Mouse (Mus musculus) midbrain, embryonic 16.5 days (tissue): Measurements from ENCODE around the gene Foxp2. TPM values are rescaled to one million over a fixed set of nuclear protein-coding genes. Genes with fewer than 3 reads are reported as not detected.

Experiments
- ATAC-seq: fragments of 200-750 bp; cut with Nextera tagmentation; 2 replicates; pipeline ENCODE4 v1.8.0; 2017; ENCODE audit warnings: moderate TSS enrichment
- H3K27ac ChIP-seq: fragments of 300-500 bp; sonication (generic); 2 replicates; pipeline ENCODE4 v1.5.1; 2014; ENCODE audit warnings: mild to moderate bottlenecking, low read length, mixed read lengths
- H3K27me3 ChIP-seq: fragments of 300-500 bp; sonication (generic); 2 replicates; pipeline ENCODE4 v1.6.1; 2014; ENCODE audit warnings: low read depth, low read length, mixed read lengths; ENCODE audit not compliant: control insufficient read depth, insufficient read depth
- H3K36me3 ChIP-seq: fragments of 300-500 bp; sonication (generic); 2 replicates; pipeline ENCODE4 v1.6.1; 2014; ENCODE audit warnings: mild to moderate bottlenecking, low read length, moderate library complexity, mixed read lengths; ENCODE audit not compliant: control insufficient read depth, insufficient read depth
- H3K4me1 ChIP-seq: fragments of 300-500 bp; sonication (generic); 2 replicates; pipeline ENCODE4 v1.6.1; 2014; ENCODE audit warnings: mild to moderate bottlenecking, low read length, mixed read lengths; ENCODE audit not compliant: control insufficient read depth, insufficient read depth
- H3K4me2 ChIP-seq: fragments of 300-500 bp; sonication (generic); 2 replicates; pipeline ENCODE4 v1.6.1; 2014; ENCODE audit warnings: mild to moderate bottlenecking, low read length, mixed read lengths
- H3K4me3 ChIP-seq: fragments of 300-500 bp; sonication (generic); 2 replicates; pipeline ENCODE4 v1.5.1; 2014; ENCODE audit warnings: low read depth, mild to moderate bottlenecking, low read length, moderate library complexity, mixed read lengths
- H3K9ac ChIP-seq: fragments of 300-500 bp; sonication (generic); 2 replicates; pipeline ENCODE4 v1.6.1; 2014; ENCODE audit warnings: low read depth, low read length, mixed read lengths
- H3K9me3 ChIP-seq: fragments of 300-500 bp; sonication (generic); replicated peaks from 2 replicates; pipeline ENCODE4 v1.6.1; 2014; ENCODE audit warnings: mild to moderate bottlenecking, low read length, mixed read lengths; ENCODE audit not compliant: control insufficient read depth, poor library complexity, severe bottlenecking
- WGBS: fragments of 180-500 bp; shearing (Covaris S2); extraction: QIAGEN DNeasy Blood & Tissue Kit; methylation state at CpG from one replicate; pipeline ENCODE4 v1.1.7; 2014; 5-methylcytosine and 5-hydroxymethylcytosine counted together
- polyA plus RNA-seq: library from polyadenylated mRNA; unstranded; fragments of >200 nt; fragmentation: Nextera tagmentation; extraction: Ambion mirVana; gene quantifications from 2 replicates; pipeline ENCODE4 v1.2.1, GENCODE M21; 2015

The Foxp2 gene
- polyA plus RNA-seq, 1 experiment from 2014 or later = 93.0 TPM

DNA sequence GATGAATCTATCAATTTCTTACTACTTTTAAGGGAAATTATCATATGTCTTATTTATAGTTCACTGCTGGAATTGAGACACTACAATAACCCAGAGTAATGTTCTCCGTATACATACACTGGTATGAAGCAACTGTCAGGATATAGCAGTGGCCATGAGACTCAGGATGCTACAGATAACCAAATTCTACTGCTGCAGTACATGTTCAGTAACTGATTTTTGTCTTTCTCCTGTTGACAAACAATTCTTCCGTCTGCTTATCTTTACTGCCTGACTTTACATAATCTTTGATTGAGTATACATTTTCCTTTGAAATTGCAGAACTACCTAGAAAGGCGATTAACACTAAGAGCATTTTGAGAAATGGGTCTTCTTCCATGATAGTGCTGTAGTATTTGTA, 127.3 kb downstream of the Foxp2 start:
- Histone ChIP-seq H3K9me3 (no peaks in the 10 kb centered on the region), H3K27ac (no peak overlapping the region), H3K4me1 (no peaks in the 10 kb centered on the region), H3K36me3 (no peaks in the 10 kb centered on the region), H3K4me3 (no peak overlapping the region), H3K9ac (no peak overlapping the region), H3K4me2 (no peak overlapping the region), H3K27me3 (no peaks in the 10 kb centered on the region)
- WGBS = 89% methylated on average over 3 of the region's 3 CpGs
- ATAC-seq = no peak

GRCm38 (mm10) chr6:15029446-15030125, 128.4 kb downstream of the Foxp2 start:
- H3K27ac ChIP-seq = no peak overlapping the region
- no peaks in the 10 kb centered on the region for H3K27me3 ChIP-seq
- H3K9me3 ChIP-seq = no peaks in the 10 kb centered on the region
- 71% methylated on average over 7 of the region's 7 CpGs for WGBS
- no peak overlapping the region for H3K9ac ChIP-seq
- no peak overlapping the region for H3K4me3 ChIP-seq
- no peaks in the 10 kb centered on the region for H3K4me1 ChIP-seq
- ATAC-seq = no peak
- no peak overlapping the region for H3K4me2 ChIP-seq
- H3K36me3 ChIP-seq = no peaks in the 10 kb centered on the region

- WGBS = 21% methylated on average over 1 of the region's 1 CpGs
- H3K4me2 ChIP-seq = no peak overlapping the region
- ATAC-seq = no peak
- H3K4me1 ChIP-seq = no peaks in the 10 kb centered on the region
- no peaks in the 10 kb centered on the region for H3K36me3 ChIP-seq
- H3K4me3 ChIP-seq = no peak overlapping the region
- no peak overlapping the region for H3K27ac ChIP-seq
- no peaks in the 10 kb centered on the region for H3K9me3 ChIP-seq
- no peak overlapping the region for H3K9ac ChIP-seq
- no peaks in the 10 kb centered on the region for H3K27me3 ChIP-seq
Measured at GRCm38 (mm10) chr6:15063246-15063645, 162.1 kb downstream of the Foxp2 start.

GRCm38 (mm10) chr6:15101548-15101947, 200.4 kb downstream of the Foxp2 start:
- ATAC-seq = no peak
- H3K4me1 ChIP-seq = no peaks in the 10 kb centered on the region
- no peak overlapping the region for H3K4me2 ChIP-seq
- H3K9me3 ChIP-seq = no peaks in the 10 kb centered on the region
- H3K27me3 ChIP-seq = no peaks in the 10 kb centered on the region
- WGBS = 71% methylated on average over 1 of the region's 1 CpGs
- no peak overlapping the region for H3K4me3 ChIP-seq
- H3K36me3 ChIP-seq = no peaks in the 10 kb centered on the region
- no peak overlapping the region for H3K27ac ChIP-seq
- no peak overlapping the region for H3K9ac ChIP-seq

- peak; percentile 83 for ATAC-seq
- 47% methylated on average over 5 of the region's 5 CpGs for WGBS
- Histone ChIP-seq H3K4me3 (no peak overlapping the region), H3K36me3 (no peaks in the 10 kb centered on the region), H3K9me3 (no peaks in the 10 kb centered on the region), H3K9ac (no peak overlapping the region), H3K27me3 (no peaks in the 10 kb centered on the region), H3K4me1 (0 out of 2 replicates have a peak, but pooled peaks cover 2% of the 10 kb centered on the region), H3K27ac (no peak overlapping the region), H3K4me2 (no peak overlapping the region)
Measured at GRCm38 (mm10) chr6:15120916-15121315, 219.8 kb downstream of the Foxp2 start.

DNA sequence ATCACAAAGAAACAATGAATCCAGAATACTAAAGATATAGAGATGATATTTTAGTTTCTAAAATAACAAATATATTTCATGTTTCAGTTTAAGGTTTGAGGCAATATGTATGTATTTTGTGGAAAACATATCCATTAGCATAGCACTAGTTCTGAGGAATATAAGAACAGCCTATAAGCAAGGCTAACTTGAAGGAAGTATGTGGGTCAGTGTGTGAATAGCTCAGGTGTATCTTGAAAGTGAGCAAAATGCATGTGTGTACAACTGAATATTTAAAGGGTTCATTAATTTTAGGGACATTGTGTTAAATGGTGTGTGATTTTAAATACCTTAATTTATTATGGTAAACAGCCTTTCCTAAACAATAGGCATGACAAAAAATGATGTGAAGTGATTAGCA, 220.2 kb downstream of the Foxp2 start:
- Histone ChIP-seq H3K4me2 (no peak overlapping the region), H3K4me1 (0 out of 2 replicates have a peak, but pooled peaks cover 2% of the 10 kb centered on the region), H3K9ac (no peak overlapping the region), H3K36me3 (no peaks in the 10 kb centered on the region), H3K27ac (no peak overlapping the region), H3K27me3 (no peaks in the 10 kb centered on the region), H3K9me3 (no peaks in the 10 kb centered on the region), H3K4me3 (no peak overlapping the region)
- ATAC-seq = no peak

DNA sequence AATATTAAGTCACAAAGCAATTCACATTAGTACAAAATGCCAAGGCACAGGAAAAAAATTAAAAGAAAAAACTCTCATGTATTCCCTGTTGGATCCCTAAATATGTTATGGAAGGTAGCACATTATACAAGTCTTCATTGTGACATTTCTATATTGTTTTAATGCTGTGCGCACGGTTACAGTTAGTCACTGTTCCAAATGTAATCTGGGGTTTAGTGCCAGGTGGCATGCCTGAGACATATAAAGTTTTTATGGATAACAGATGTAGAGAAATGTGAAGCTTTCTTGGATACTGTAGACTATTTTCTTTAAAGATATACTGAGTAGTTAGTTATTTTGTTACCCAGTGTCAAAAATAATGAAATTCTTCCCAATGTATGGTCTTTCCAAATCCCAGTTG, 229.0 kb downstream of the Foxp2 start:
- Histone ChIP-seq H3K4me3 (no peak overlapping the region), H3K27ac (no peak overlapping the region), H3K4me2 (no peak overlapping the region), H3K36me3 (no peaks in the 10 kb centered on the region), H3K9ac (no peak overlapping the region), H3K9me3 (no peaks in the 10 kb centered on the region), H3K4me1 (no peaks in the 10 kb centered on the region), H3K27me3 (no peaks in the 10 kb centered on the region)
- 95% methylated on average over 2 of the region's 2 CpGs for WGBS
- no peak for ATAC-seq

DNA sequence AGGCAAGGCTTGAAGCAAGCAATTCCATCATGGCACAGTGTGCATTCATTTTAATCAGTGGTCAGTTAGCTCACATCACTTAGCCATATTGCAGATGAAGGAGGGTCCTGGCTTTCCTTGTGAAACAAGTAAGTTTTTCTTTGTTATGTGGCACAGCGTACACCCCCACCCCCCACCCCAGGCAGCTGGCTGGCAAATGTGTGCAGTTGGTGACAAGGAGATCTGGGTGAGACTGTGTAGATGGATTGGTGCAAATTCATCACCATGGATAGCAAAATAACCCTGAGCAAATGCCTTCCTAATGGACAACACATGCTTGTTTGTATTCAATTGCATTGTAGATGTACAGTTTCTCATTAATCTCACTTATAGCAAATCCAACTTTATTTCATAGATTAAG, 240.9 kb downstream of the Foxp2 start:
- no peak for ATAC-seq
- no peaks in the 10 kb centered on the region for H3K9me3 ChIP-seq
- WGBS = 85% methylated on average over 1 of the region's 1 CpGs
- no peaks in the 10 kb centered on the region for H3K4me1 ChIP-seq
- H3K27me3 ChIP-seq = no peaks in the 10 kb centered on the region
- H3K9ac ChIP-seq = no peak overlapping the region
- H3K36me3 ChIP-seq = no peaks in the 10 kb centered on the region
- no peak overlapping the region for H3K4me2 ChIP-seq
- H3K27ac ChIP-seq = no peak overlapping the region
- no peak overlapping the region for H3K4me3 ChIP-seq

GRCm38 (mm10) chr6:15151619-15152018, 250.5 kb downstream of the Foxp2 start:
- WGBS = 36% methylated on average over 3 of the region's 3 CpGs

More at GRCm38 (mm10) chr6:15151619-15152018, 250.5 kb downstream of the Foxp2 start:
- Histone ChIP-seq H3K27ac (no peak overlapping the region), H3K27me3 (no peaks in the 10 kb centered on the region), H3K4me3 (no peak overlapping the region), H3K36me3 (no peaks in the 10 kb centered on the region), H3K4me1 (no peaks in the 10 kb centered on the region), H3K9ac (no peak overlapping the region), H3K9me3 (no peaks in the 10 kb centered on the region), H3K4me2 (no peak overlapping the region)
- ATAC-seq = 0 out of 2 replicates have a peak, but pooled peaks have one; percentile 28
